Mouse (Mus musculus) C2C12 (cell line): ENCODE measurements around the gene Eef1akmt1.

ENCODE experiments used
- CTCF ChIP-seq: IDR thresholded peaks from one replicate; pipeline ENCODE4 v1.5.1; 2011; ENCODE audit not compliant: control insufficient read depth, insufficient read depth, insufficient read length
- MYOG ChIP-seq: IDR thresholded peaks from one replicate; pipeline ENCODE4 v1.6.1; 2011; ENCODE audit not compliant: control insufficient read depth, insufficient read length; ENCODE audit errors: extremely low read depth
- USF1 ChIP-seq: IDR thresholded peaks from one replicate; pipeline ENCODE4 v1.6.1; 2011; ENCODE audit warnings: low read depth, mild to moderate bottlenecking, control low read depth, moderate library complexity

DNA sequence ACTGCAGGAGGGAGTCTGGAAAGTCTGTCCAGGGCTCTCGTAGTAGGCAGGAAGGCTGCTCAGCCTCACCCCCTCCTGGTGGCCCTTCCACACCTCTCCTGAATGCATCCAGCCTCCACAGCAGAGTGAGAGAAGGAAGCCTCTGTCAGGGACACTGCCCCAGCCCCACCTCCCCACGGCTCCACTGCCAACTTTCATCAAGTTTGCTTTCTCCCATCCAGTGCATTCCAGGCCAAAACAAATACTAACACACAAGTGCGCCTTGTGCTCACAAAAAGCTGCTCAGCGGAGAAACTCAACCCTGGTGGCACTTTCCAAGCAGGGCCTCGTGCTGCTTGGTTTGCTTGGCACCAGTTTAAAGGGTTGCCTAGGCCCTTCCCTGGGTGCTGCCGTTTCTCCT is 61.9 kb downstream of the Eef1akmt1 start:
- no peak for TF ChIP-seq CTCF
- no peak for TF ChIP-seq USF1
- TF ChIP-seq MYOG = no peak
